Mouse (Mus musculus): ENCODE measurements around the gene Taf5.

The Taf5 gene

GRCm38 (mm10) chr19:47065860-47066259, 1.7 kb upstream of the Taf5 start:
- DNase-seq (ENCODE audit: low spot score in 2 of 2), result no peak

- peak; percentile 87 to 90 for DNase-seq (ENCODE audit: low spot score in 2 of 2)
Measured at GRCm38 (mm10) chr19:47067924-47068611, 522 bp downstream of the Taf5 start.

GRCm38 (mm10) chr19:47088226-47088625, 20.7 kb downstream of the Taf5 start:
- DNase-seq (ENCODE audit: low spot score in 2 of 2), result no peak

GRCm38 (mm10) chr19:47089718-47090525, 22.4 kb downstream of the Taf5 start:
- peak in 1 of 2 experiments; percentile 60 for DNase-seq (ENCODE audit: low spot score in 2 of 2)

- peak; percentile 89 to 95 for DNase-seq (ENCODE audit: low spot score in 2 of 2)
Measured at GRCm38 (mm10) chr19:47090550-47091156, 23.1 kb downstream of the Taf5 start, which contains the start of the genes Usmg5 and Pdcd11. Gene Usmg5 (minus strand): TSS chr19:47090647. Gene Pdcd11 (plus strand): TSS chr19:47090768.

- DNase-seq (ENCODE audit: low spot score in 2 of 2), result no peak
Measured at GRCm38 (mm10) chr19:47101080-47101479, 33.5 kb downstream of the Taf5 start.

- no peak for DNase-seq (ENCODE audit: low spot score in 2 of 2)
Measured at GRCm38 (mm10) chr19:47104641-47105271, 37.2 kb downstream of the Taf5 start.

- no peak for DNase-seq (ENCODE audit: low spot score in 2 of 2)
Measured at GRCm38 (mm10) chr19:47118634-47119033, 51.1 kb downstream of the Taf5 start.

- no peak for DNase-seq (ENCODE audit: low spot score in 2 of 2)
Measured at GRCm38 (mm10) chr19:47121054-47121453, 53.5 kb downstream of the Taf5 start.

GRCm38 (mm10) chr19:47122802-47123201, 55.3 kb downstream of the Taf5 start:
- DNase-seq (ENCODE audit: low spot score in 2 of 2), result peak; percentile 32 to 77

- DNase-seq (ENCODE audit: low spot score in 2 of 2), result no peak
Measured at GRCm38 (mm10) chr19:47128164-47128563, 60.6 kb downstream of the Taf5 start.

GRCm38 (mm10) chr19:47128835-47129234, 61.3 kb downstream of the Taf5 start:
- DNase-seq (ENCODE audit: low spot score in 2 of 2), result no peak

GRCm38 (mm10) chr19:47130551-47131125, 63.1 kb downstream of the Taf5 start:
- no peak for DNase-seq (ENCODE audit: low spot score in 2 of 2)
